Mouse (Mus musculus): Measurements from ENCODE around the gene Col16a1.

DNA sequence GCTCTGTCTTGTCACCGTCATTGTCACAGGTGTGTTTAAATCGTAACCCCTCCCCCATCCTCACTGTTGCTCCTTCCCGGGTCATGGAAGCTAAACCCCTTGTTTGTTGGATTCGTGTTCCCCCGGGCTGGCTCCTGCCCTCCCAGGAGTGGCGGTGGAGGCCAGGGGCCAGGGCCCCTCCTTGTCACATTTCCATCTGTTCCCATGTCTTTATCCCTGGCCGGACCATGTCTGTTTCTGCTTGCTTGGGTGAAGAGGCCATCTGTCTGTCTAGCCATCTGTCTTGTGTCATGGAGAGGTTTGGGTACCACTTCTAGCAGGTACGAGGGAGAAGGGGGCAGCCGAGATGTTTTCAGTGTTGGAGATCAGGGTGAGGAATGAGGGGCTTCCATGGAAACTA, 34.6 kb downstream of the Col16a1 start:
- TF ChIP-seq EP300 (optimal IDR thresholded peaks at IDR 0.05), result no peak
- no peak for TF ChIP-seq CTCF (IDR thresholded peaks at IDR 0.05; ENCODE audit: low read depth)

Measured in stomach, postnatal 0 days (tissue).